Mouse (Mus musculus) stomach, embryonic 15.5 days (tissue): ENCODE measurements around the gene Zfp410. TPM values are rescaled to one million over a fixed set of nuclear protein-coding genes. Genes with fewer than 3 reads are reported as not detected.
"Not testable (repeated sequence)": the region's sequence is repeated elsewhere in the genome, so short reads cannot be mapped to it uniquely, and the experiment has no call there.

Experiments used
- ATAC-seq: fragments of 200-750 bp; cut with Nextera tagmentation; 2 replicates; pipeline ENCODE4 v1.8.0; 2017; ENCODE audit warnings: low read depth, moderate number of reproducible peaks, moderate TSS enrichment; ENCODE audit not compliant: insufficient read depth, low FRiP score
- H3K27ac ChIP-seq: fragments of 300-500 bp; sonication (generic); 2 replicates; pipeline ENCODE4 v1.5.1; 2015; ENCODE audit warnings: mild to moderate bottlenecking, inconsistent platforms
- H3K27me3 ChIP-seq: fragments of 300-500 bp; sonication (generic); replicated peaks from 2 replicates; pipeline ENCODE4 v1.6.1; 2015; ENCODE audit warnings: inconsistent platforms
- H3K36me3 ChIP-seq: fragments of 300-500 bp; sonication (generic); 2 replicates; pipeline ENCODE4 v1.6.1; 2015; ENCODE audit warnings: inconsistent platforms
- H3K4me1 ChIP-seq: fragments of 300-500 bp; sonication (generic); 2 replicates; pipeline ENCODE4 v1.6.1; 2015; ENCODE audit warnings: inconsistent platforms
- H3K4me2 ChIP-seq: fragments of 300-500 bp; sonication (generic); 2 replicates; pipeline ENCODE4 v1.6.1; 2015; ENCODE audit warnings: mild to moderate bottlenecking, inconsistent platforms
- H3K4me3 ChIP-seq: fragments of 300-500 bp; sonication (generic); replicated peaks from 2 replicates; pipeline ENCODE4 v1.5.1; 2015; ENCODE audit warnings: inconsistent platforms
- H3K9ac ChIP-seq: fragments of 300-500 bp; sonication (generic); 2 replicates; pipeline ENCODE4 v1.6.1; 2015; ENCODE audit warnings: inconsistent platforms
- H3K9me3 ChIP-seq: fragments of 300-500 bp; sonication (generic); 2 replicates; pipeline ENCODE4 v1.6.1; 2016; ENCODE audit warnings: inconsistent platforms
- WGBS: fragments of 180-500 bp; shearing (Covaris S2); methylation state at CpG from one replicate; pipeline ENCODE4 v1.1.7; 2015; 5-methylcytosine and 5-hydroxymethylcytosine counted together
- polyA plus RNA-seq: library from polyadenylated mRNA; unstranded; fragments of >200 nt; fragmentation: Nextera tagmentation; extraction: Ambion mirVana; gene quantifications from 2 replicates; pipeline ENCODE4 v1.2.1, GENCODE M21; 2015

The Zfp410 gene
- polyA plus RNA-seq, 1 experiment from 2014 or later, result 63.8 TPM

GRCm38 (mm10) chr12:84297851-84298250 is 18.8 kb upstream of the Zfp410 start:
- ATAC-seq, result no peak
- Histone ChIP-seq H3K9me3 (no peaks in the 10 kb centered on the region), H3K4me2 (no peak overlapping the region), H3K9ac (no peak overlapping the region), H3K36me3 (0 out of 2 replicates have a peak, but pooled peaks cover 4% of the 10 kb centered on the region), H3K4me3 (no peak overlapping the region), H3K27ac (no peak overlapping the region), H3K27me3 (no peaks in the 10 kb centered on the region), H3K4me1 (no peaks in the 10 kb centered on the region)
- WGBS, result 91% methylated on average over 6 of the region's 6 CpGs

- ATAC-seq, result no peak
- no peak overlapping the region for H3K4me3 ChIP-seq
- 91% methylated on average over 2 of the region's 2 CpGs for WGBS
- no peaks in the 10 kb centered on the region for H3K4me1 ChIP-seq
- H3K36me3 ChIP-seq, result no peaks in the 10 kb centered on the region
- no peak overlapping the region for H3K4me2 ChIP-seq
- H3K9ac ChIP-seq, result no peak overlapping the region
- no peaks in the 10 kb centered on the region for H3K9me3 ChIP-seq
- no peak overlapping the region for H3K27ac ChIP-seq
- no peaks in the 10 kb centered on the region for H3K27me3 ChIP-seq
Measured at GRCm38 (mm10) chr12:84299265-84299664, 17.4 kb upstream of the Zfp410 start.

DNA sequence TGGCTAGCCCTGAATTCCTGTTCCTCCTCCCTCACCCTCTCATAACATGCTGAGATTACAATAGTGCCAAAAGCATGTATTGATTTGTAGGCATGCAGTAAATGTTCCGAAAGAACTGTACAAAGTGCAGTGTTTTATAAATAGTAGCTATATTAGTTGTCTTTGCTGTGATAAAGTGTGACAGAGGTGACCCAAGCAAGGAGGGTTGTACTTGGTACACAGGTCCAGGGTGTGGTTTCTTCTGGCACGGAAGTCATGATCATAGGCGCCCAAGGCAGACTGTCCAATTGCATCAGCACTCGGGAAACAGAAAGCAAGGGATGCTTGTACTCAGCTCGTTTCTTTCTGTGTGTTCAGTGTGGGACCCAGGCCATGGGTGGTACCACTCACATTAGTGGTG is 12.6 kb upstream of the Zfp410 start:
- H3K4me2 ChIP-seq, result no peak overlapping the region
- H3K4me3 ChIP-seq, result no peak overlapping the region
- no peaks in the 10 kb centered on the region for H3K36me3 ChIP-seq
- H3K4me1 ChIP-seq, result no peaks in the 10 kb centered on the region
- no peaks in the 10 kb centered on the region for H3K27me3 ChIP-seq
- no peak overlapping the region for H3K27ac ChIP-seq
- no peak overlapping the region for H3K9ac ChIP-seq
- H3K9me3 ChIP-seq, result no peaks in the 10 kb centered on the region
- ATAC-seq, result no peak; the same call in 1 of the 2 replicates
- 83% methylated on average over 5 of the region's 5 CpGs for WGBS

GRCm38 (mm10) chr12:84304554-84304953 is 12.1 kb upstream of the Zfp410 start:
- Histone ChIP-seq H3K4me1 (no peaks in the 10 kb centered on the region), H3K27ac (no peak overlapping the region)

GRCm38 (mm10) chr12:84311306-84311705 is 5.3 kb upstream of the Zfp410 start:
- Histone ChIP-seq H3K4me3 (no peak overlapping the region), H3K4me2 (no peak overlapping the region)
- WGBS, result 74% methylated on average over 3 of the region's 5 CpGs

More at GRCm38 (mm10) chr12:84304554-84304953, 12.1 kb upstream of the Zfp410 start:
- H3K27me3 ChIP-seq, result no peaks in the 10 kb centered on the region
- H3K36me3 ChIP-seq, result no peaks in the 10 kb centered on the region
- no peak overlapping the region for H3K4me2 ChIP-seq
- WGBS, result 89% methylated on average over 1 of the region's 1 CpGs
- ATAC-seq, result no peak
- H3K9me3 ChIP-seq, result no peaks in the 10 kb centered on the region
- no peak overlapping the region for H3K4me3 ChIP-seq
- no peak overlapping the region for H3K9ac ChIP-seq

DNA sequence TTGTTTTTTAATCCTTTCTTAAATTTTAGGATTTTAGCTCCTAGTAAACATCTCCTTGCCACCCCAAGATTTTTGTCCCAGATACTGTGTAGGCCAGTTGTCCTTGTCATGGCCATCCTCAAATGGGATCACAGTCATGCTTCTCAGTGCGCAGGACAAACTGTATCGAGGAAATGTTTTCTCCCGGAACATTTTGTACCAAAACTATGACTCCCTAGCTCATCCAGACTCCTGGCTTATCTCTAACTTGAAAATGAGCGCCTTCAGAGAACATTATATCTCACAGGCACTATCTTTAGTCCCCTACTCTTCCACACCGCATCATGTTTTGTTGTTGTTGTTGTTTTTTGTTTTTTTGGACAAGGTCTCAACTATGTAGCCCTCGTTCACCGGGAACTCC is 646 bp upstream of the Zfp410 start:
- peak overlapping the region; percentile 98; the same call in 1 of the 2 replicates for H3K27ac ChIP-seq
- no peaks in the 10 kb centered on the region for H3K9me3 ChIP-seq
- no peaks in the 10 kb centered on the region for H3K27me3 ChIP-seq
- no peaks in the 10 kb centered on the region for H3K36me3 ChIP-seq
- H3K4me2 ChIP-seq, result peak overlapping the region; percentile 67
- ATAC-seq, result no peak
- peak overlapping the region; percentile 76 for H3K4me3 ChIP-seq
- peaks cover 12% of the 10 kb centered on the region for H3K4me1 ChIP-seq
- 26% methylated on average over 7 of the region's 7 CpGs for WGBS
- no peak overlapping the region for H3K9ac ChIP-seq

More at GRCm38 (mm10) chr12:84311306-84311705, 5.3 kb upstream of the Zfp410 start:
- no peaks in the 10 kb centered on the region for H3K9me3 ChIP-seq
- H3K4me1 ChIP-seq, result 0 out of 2 replicates have a peak, but pooled peaks cover 3% of the 10 kb centered on the region
- H3K27ac ChIP-seq, result no peak overlapping the region
- no peaks in the 10 kb centered on the region for H3K36me3 ChIP-seq
- no peaks in the 10 kb centered on the region for H3K27me3 ChIP-seq
- no peak overlapping the region for H3K9ac ChIP-seq
- ATAC-seq, result no peak

DNA sequence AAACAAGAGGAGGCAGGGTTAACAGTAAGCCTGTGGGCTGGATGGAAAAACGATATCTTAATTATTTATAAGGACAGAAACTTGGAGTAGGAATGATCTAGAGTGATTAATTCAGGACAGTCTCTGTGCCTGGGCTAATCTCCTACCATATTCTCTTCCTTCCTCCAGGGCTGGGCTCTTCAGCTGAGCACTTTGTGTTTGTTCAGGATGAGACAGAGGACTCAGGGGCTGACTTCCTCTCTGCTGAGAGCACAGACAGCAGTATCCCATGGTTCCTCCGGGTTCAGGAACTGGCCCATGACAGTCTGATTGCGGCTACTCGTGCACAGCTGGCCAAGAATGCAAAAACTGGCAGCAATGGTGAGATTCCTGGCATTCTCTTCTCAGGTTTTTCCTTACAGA is 10.5 kb downstream of the Zfp410 start:
- H3K4me1 ChIP-seq, result no peaks in the 10 kb centered on the region
- 63% methylated on average over 4 of the region's 4 CpGs for WGBS
- ATAC-seq, result no peak
- no peaks in the 10 kb centered on the region for H3K9me3 ChIP-seq
- no peaks in the 10 kb centered on the region for H3K27me3 ChIP-seq
- H3K9ac ChIP-seq, result no peak overlapping the region
- H3K36me3 ChIP-seq, result peaks cover 27% of the 10 kb centered on the region
- H3K4me3 ChIP-seq, result no peak overlapping the region
- H3K27ac ChIP-seq, result no peak overlapping the region
- no peak overlapping the region for H3K4me2 ChIP-seq

GRCm38 (mm10) chr12:84336963-84337625 is 20.4 kb downstream of the Zfp410 start:
- 89% methylated on average over 11 of the region's 11 CpGs for WGBS

GRCm38 (mm10) chr12:84347192-84347591 is 30.5 kb downstream of the Zfp410 start:
- Histone ChIP-seq H3K4me3 (no peak overlapping the region), H3K36me3 (peaks cover 20% of the 10 kb centered on the region), H3K27ac (no peak overlapping the region), H3K9ac (no peak overlapping the region), H3K4me1 (no peaks in the 10 kb centered on the region), H3K27me3 (no peaks in the 10 kb centered on the region), H3K4me2 (no peak overlapping the region), H3K9me3 (no peaks in the 10 kb centered on the region)
- WGBS, result 44% methylated on average over 2 of the region's 2 CpGs
- ATAC-seq, result peak; percentile 60; the same call in 1 of the 2 replicates

More at GRCm38 (mm10) chr12:84336963-84337625, 20.4 kb downstream of the Zfp410 start:
- no peak overlapping the region for H3K9ac ChIP-seq
- no peaks in the 10 kb centered on the region for H3K4me1 ChIP-seq
- H3K4me3 ChIP-seq, result no peak overlapping the region
- peaks cover 52% of the 10 kb centered on the region for H3K36me3 ChIP-seq
- no peak overlapping the region for H3K27ac ChIP-seq
- no peaks in the 10 kb centered on the region for H3K9me3 ChIP-seq
- ATAC-seq, result no peak
- no peak overlapping the region for H3K4me2 ChIP-seq
- no peaks in the 10 kb centered on the region for H3K27me3 ChIP-seq

DNA sequence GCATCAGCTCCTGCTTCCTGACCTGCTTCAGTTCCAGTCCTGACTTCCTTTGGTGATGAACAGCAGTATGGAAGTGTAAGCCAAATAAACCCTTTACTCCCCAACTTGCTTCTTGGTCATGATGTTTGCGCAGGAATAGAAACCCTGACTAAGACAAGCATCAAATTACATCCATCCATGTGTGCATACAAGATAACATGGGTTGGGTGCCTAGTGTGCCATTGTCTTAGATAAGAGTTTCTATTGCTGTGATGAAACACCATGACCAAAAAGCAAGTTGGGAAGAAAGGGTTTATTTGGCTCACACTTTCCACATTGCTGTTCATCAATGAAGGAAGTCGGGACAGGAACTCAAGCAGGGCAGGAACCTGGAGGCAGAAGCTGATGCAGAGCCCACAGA is 42.0 kb downstream of the Zfp410 start:
- H3K27me3 ChIP-seq, H3K9me3 ChIP-seq, H3K36me3 ChIP-seq, ATAC-seq, H3K4me2 ChIP-seq, H3K9ac ChIP-seq, H3K27ac ChIP-seq, H3K4me1 ChIP-seq, H3K4me3 ChIP-seq: not testable (repeated sequence)
- 71% methylated on average over 2 of the region's 2 CpGs for WGBS

DNA sequence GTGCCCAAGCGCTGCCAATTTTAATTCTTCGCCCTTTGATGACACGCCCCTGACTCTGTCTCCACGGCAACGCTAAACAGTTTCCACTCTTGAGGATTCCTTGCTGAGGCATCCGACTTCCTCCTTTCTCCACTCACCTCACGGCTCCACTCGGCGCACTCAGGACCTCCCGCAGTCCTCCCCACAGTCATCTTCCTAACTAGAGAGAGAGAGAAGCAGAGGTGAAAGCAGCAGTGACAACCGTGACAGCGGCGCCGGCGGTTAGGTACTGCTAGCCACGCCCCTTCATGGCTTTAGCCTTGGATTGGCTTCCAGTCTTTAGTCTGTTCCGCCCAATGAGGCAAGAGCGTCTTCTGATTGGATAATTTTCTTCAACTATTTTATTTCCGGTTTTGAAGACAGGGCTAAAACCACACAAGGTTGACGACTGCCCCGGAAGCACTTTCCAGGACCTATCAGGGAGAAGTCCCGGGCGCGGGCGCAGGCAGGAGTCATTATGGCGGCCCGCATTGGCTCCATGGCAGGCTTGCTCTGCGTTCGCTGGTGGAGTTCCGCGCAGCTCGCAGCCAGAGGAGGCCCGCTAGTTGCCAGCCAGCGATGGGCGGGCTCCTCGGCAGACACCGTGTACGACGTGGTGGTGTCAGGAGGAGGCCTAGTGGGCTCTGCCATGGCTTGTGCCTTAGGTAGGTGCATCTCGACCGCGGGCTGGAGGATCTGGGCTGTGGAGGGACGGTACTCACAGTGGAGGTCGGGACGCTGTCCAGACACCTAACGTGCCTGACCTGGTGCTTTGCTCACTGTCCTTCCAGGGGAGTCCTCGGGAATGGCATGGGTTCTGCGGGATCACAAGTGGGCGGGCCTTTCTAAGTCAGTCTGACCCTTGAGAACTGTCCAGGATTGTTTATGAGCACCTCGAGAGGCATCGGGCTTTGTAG is 45.2 kb downstream of the Zfp410 start, which contains the start of the genes Coq6 and Fam161b:
Coq6 (plus strand) TSS at position 103 of the 935 bp plus-strand sequence.
Fam161b (minus strand) TSS at position 279 of the 935 bp plus-strand sequence.
- peak within 1 kb of the TSS; percentile 58 for H3K27ac ChIP-seq
- under 1% methylated on average over 51 of the region's 51 CpGs for WGBS
- H3K9me3 ChIP-seq, result no peaks in the 10 kb centered on the region
- peaks cover under 1% of the 10 kb centered on the region; the same call in 1 of the 2 replicates for H3K36me3 ChIP-seq
- peak within 1 kb of the TSS; percentile 78 for H3K4me2 ChIP-seq
- ATAC-seq, result peak; percentile 98
- H3K4me1 ChIP-seq, result peaks cover 9% of the 10 kb centered on the region; the same call in 1 of the 2 replicates
- peak within 1 kb of the TSS; percentile 82 for H3K9ac ChIP-seq
- H3K27me3 ChIP-seq, result no peaks in the 10 kb centered on the region
- H3K4me3 ChIP-seq, result peak within 1 kb of the TSS; percentile 99
